Mouse (Mus musculus) liver, embryonic 14.5 days (tissue): ENCODE data around the gene Plppr5.

Experiments
- CTCF ChIP-seq: IDR thresholded peaks from 2 replicates; pipeline ENCODE4 v1.5.1; 2016; ENCODE audit warnings: antibody characterized with exemption, low read depth, control low read depth
- EP300 ChIP-seq: IDR thresholded peaks from 2 replicates; pipeline ENCODE4 v1.6.1; 2016; ENCODE audit warnings: antibody characterized with exemption, low read depth

DNA sequence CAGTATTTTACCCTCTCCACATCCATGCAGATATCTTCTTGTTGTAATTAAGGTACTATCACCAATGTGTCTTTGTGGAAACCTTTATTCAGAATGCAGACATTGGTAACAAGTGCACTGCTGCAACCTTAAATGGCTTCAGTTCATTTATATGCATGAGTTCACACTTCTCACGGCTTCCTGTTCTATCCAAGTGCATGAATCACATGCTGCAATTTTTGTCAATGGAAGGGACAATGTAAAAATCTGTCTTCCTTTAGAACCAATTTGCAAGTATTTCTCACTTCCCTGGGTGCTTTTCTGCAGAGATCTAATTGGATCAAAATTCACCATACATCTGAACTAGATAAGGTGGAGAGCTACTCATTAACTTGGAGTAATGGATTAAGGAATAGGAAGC is 27.8 kb downstream of the Plppr5 start:
- TF ChIP-seq CTCF (no peak), EP300 (no peak)
